Mouse (Mus musculus): ENCODE measurements at regions not wholly inside any gene's neighbourhood (a gene's known extent, or its start where the extent isn't known, plus 50 kb on each side); places are given as distances from the start of the nearest gene placed in this dataset.

- no peak for DNase-seq
Observed at GRCm38 (mm10) chr10:67606739-67607138, 58.0 kb upstream of the Ado start.

- DNase-seq, result no peak
Observed at GRCm38 (mm10) chr10:67599390-67599789, 50.6 kb upstream of the Ado start.

- DNase-seq, result no peak
Observed at GRCm38 (mm10) chr10:67598590-67599047, 49.9 kb upstream of the Ado start.

Measured in adrenal gland, postnatal 10 days (tissue).